Mouse (Mus musculus): ENCODE data around the gene Gm9821. TPM values are rescaled to one million over a fixed set of nuclear protein-coding genes. Genes with fewer than 3 reads are reported as not detected.

Gm9821 gene
- polyA plus RNA-seq, 1 experiment from 2014 or later = 0.37 TPM

- Histone ChIP-seq H3K36me3 (no peaks in the 10 kb centered on the region), H3K4me2 (replicated peaks) (no peak overlapping the region), H3K4me3 (no peak overlapping the region), H3K27me3 (peaks cover 37% of the 10 kb centered on the region), H3K9me3 (no peaks in the 10 kb centered on the region), H3K27ac (replicated peaks) (no peak overlapping the region), H3K4me1 (peaks cover 35% of the 10 kb centered on the region), H3K9ac (replicated peaks) (no peak overlapping the region)
- no peak for ATAC-seq (ENCODE audit: low FRiP score, low read depth)
- 44% methylated on average over 5 of the region's 5 CpGs for WGBS
These were observed 35.3 kb downstream of the Gm9821 start for GRCm38 (mm10) chr2:91980830-91981229.

- Histone ChIP-seq H3K4me3 (peak overlapping the region; percentile 18; the same call in 1 of the 2 replicates), H3K36me3 (no peaks in the 10 kb centered on the region), H3K9me3 (no peaks in the 10 kb centered on the region), H3K4me1 (peaks cover 23% of the 10 kb centered on the region), H3K9ac (replicated peaks) (no peak overlapping the region; the same call in 1 of the 2 replicates), H3K27me3 (peaks cover 21% of the 10 kb centered on the region), H3K4me2 (replicated peaks) (peak overlapping the region; percentile 41), H3K27ac (replicated peaks) (peak overlapping the region; percentile 31; the same call in 1 of the 2 replicates)
- peak; percentile 77 for ATAC-seq (ENCODE audit: low FRiP score, low read depth)
- WGBS = under 1% methylated on average over 8 of the region's 13 CpGs
These were observed 38.9 kb downstream of the Gm9821 start for GRCm38 (mm10) chr2:91984439-91984838.

DNA sequence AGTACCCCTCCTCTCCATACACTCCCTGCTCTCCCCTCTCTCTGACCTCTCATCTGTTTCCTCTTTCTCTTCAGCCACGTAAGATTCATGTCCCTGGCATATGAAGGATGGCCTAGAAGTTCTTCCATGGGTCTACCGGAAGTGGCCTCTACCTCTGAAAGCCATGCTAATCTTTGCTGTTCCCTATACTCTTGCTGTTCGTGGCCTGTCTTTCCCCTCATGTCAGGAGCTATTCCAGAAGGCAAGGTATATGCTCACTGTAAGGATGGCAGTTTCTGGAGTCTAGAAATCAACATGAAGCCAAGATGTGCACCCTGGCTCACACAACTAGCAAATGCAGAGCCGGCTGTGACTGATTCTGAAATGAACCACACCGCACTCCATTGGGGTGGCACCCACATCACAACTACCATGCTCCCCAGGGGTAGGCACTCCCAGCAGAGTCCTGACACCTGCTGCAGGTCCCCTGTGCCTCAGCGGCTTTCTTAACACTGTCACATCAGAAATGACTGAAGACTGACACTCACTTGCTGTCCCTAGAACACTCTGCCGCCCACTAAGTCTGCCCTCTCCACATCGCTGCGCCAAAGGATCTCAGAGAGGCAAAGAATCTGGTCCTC lies 39.5 kb downstream of the Gm9821 start:
- H3K27ac ChIP-seq (replicated peaks) = peak overlapping the region; percentile 31; the same call in 1 of the 2 replicates
- ATAC-seq (ENCODE audit: low FRiP score, low read depth) = no peak
- 39% methylated on average over 9 of the region's 9 CpGs for WGBS
- H3K9ac ChIP-seq (replicated peaks) = no peak overlapping the region; the same call in 1 of the 2 replicates
- H3K4me2 ChIP-seq (replicated peaks) = peak overlapping the region; percentile 41
- H3K9me3 ChIP-seq = no peaks in the 10 kb centered on the region
- H3K27me3 ChIP-seq = peaks cover 21% of the 10 kb centered on the region
- peaks cover 21% of the 10 kb centered on the region for H3K4me1 ChIP-seq
- H3K4me3 ChIP-seq = no peak overlapping the region
- H3K36me3 ChIP-seq = no peaks in the 10 kb centered on the region

GRCm38 (mm10) chr2:91986071-91986470 lies 40.6 kb downstream of the Gm9821 start:
- no peak overlapping the region for H3K27ac ChIP-seq (replicated peaks)
- H3K27me3 ChIP-seq = peaks cover 21% of the 10 kb centered on the region
- peaks cover 13% of the 10 kb centered on the region for H3K4me1 ChIP-seq
- WGBS = 6% methylated on average over 5 of the region's 5 CpGs
- ATAC-seq (ENCODE audit: low FRiP score, low read depth) = no peak
- no peaks in the 10 kb centered on the region for H3K36me3 ChIP-seq
- no peak overlapping the region for H3K9ac ChIP-seq (replicated peaks)
- H3K4me2 ChIP-seq (replicated peaks) = no peak overlapping the region
- no peaks in the 10 kb centered on the region for H3K9me3 ChIP-seq
- no peak overlapping the region for H3K4me3 ChIP-seq

DNA sequence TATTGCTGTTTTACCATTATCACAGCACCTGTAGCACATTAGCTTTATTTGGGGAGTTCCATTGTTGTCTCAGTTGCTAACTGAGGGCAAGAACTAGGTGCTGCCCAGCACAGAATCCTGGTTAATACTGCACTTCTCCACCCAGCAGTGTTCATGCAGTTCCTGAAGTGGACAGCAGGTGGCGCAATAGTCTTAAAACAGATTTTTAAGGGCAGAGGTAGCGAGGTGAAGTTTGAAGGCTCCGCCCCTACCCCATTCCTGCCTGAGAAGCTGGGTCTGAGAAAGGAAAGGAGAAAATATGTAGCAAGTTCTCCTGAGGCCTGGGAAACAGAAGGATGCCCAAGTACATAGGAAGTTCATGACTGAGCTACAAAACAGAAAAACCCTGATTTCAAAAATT lies 42.0 kb downstream of the Gm9821 start:
- H3K36me3 ChIP-seq = no peaks in the 10 kb centered on the region
- no peak overlapping the region for H3K4me3 ChIP-seq
- 4% methylated on average over 3 of the region's 3 CpGs for WGBS
- H3K4me1 ChIP-seq = peaks cover 13% of the 10 kb centered on the region
- no peaks in the 10 kb centered on the region for H3K9me3 ChIP-seq
- no peak overlapping the region for H3K27ac ChIP-seq (replicated peaks)
- no peak overlapping the region for H3K4me2 ChIP-seq (replicated peaks)
- no peak overlapping the region for H3K9ac ChIP-seq (replicated peaks)
- ATAC-seq (ENCODE audit: low FRiP score, low read depth) = no peak
- H3K27me3 ChIP-seq = peaks cover 21% of the 10 kb centered on the region

DNA sequence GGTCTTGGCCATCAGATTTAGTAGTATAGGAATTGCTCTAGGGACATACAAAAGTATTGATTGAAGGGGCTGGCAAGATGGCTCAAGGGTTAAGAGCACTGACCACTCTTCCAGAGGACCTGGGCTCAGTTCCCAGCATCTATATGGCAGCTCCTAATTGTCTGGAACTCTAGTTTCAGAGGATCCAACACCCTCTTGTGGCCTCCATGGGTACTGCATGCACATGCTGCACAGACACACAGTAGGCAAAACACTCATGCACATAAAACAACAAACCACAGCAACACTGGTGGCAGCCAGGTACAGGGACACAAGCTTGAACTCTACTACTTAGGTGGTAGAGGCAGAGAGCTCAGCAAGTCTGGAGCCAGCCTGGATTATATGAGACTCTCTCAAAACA lies 44.2 kb downstream of the Gm9821 start:
- Histone ChIP-seq H3K9ac (replicated peaks) (no peak overlapping the region), H3K27ac (replicated peaks) (no peak overlapping the region)
- ATAC-seq (ENCODE audit: low FRiP score, low read depth) = no peak

DNA sequence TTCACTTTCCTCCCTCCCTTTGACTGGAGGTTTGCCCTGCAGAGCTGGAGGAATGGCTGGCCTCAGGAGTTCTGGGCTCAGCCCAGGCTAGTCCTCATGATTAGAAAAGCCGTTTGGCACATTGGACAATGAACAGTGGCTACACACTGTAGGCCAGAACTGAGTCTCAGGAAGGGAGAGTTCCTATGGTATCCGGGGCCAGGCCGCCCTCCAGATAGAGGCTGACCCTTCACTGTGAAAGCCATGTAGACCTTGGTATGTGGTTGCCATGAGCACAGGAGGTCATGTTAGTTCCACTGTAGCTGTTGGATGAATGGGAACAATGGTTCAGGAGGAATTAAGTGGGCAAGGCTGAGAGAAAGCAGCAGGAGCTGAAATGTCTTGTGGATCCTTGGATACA lies 47.9 kb downstream of the Gm9821 start:
- Histone ChIP-seq H3K27ac (replicated peaks) (no peak overlapping the region), H3K4me2 (replicated peaks) (no peak overlapping the region), H3K27me3 (no peaks in the 10 kb centered on the region; the same call in 1 of the 2 replicates), H3K9ac (replicated peaks) (no peak overlapping the region), H3K4me3 (no peak overlapping the region), H3K9me3 (no peaks in the 10 kb centered on the region), H3K4me1 (no peaks in the 10 kb centered on the region), H3K36me3 (no peaks in the 10 kb centered on the region)
- no peak for ATAC-seq (ENCODE audit: low FRiP score, low read depth)
- WGBS = 64% methylated on average over 3 of the region's 3 CpGs

More for the DNA sequence above, 44.2 kb downstream of the Gm9821 start:
- no peaks in the 10 kb centered on the region for H3K36me3 ChIP-seq
- H3K4me2 ChIP-seq (replicated peaks) = no peak overlapping the region
- H3K27me3 ChIP-seq = peaks cover 15% of the 10 kb centered on the region
- no peaks in the 10 kb centered on the region for H3K9me3 ChIP-seq
- H3K4me3 ChIP-seq = no peak overlapping the region
- peaks cover 4% of the 10 kb centered on the region; the same call in 1 of the 2 replicates for H3K4me1 ChIP-seq

- Histone ChIP-seq H3K36me3 (no peaks in the 10 kb centered on the region), H3K27me3 (no peaks in the 10 kb centered on the region; the same call in 1 of the 2 replicates), H3K27ac (replicated peaks) (no peak overlapping the region), H3K9ac (replicated peaks) (no peak overlapping the region), H3K9me3 (no peaks in the 10 kb centered on the region), H3K4me1 (no peaks in the 10 kb centered on the region), H3K4me3 (no peak overlapping the region), H3K4me2 (replicated peaks) (no peak overlapping the region)
- ATAC-seq (ENCODE audit: low FRiP score, low read depth) = no peak
- 93% methylated on average over 5 of the region's 5 CpGs for WGBS
These were observed 50.5 kb downstream of the Gm9821 start for GRCm38 (mm10) chr2:91996006-91996405.

Small RNA genes lying within 50 kb of the gene (microRNA-seq; reads per million reads assigned to microRNA genes)
- not detected for gene Mir6999

Other genes with a start within 250 kb of the Gm9821 start
- 35.1 and 36.2 TPM in 2 replicates for gene Atg13, start 235.1 kb upstream of the Gm9821 start, polyA plus RNA-seq (2016; fragmentation: Nextera tagmentation; extraction: Ambion mirVana)
- 22.7 and 23.6 TPM in 2 replicates for gene Harbi1, start 234.9 kb upstream of the Gm9821 start, polyA plus RNA-seq (2016; fragmentation: Nextera tagmentation; extraction: Ambion mirVana)
- gene Ambra1, start 215.6 kb upstream of the Gm9821 start, polyA plus RNA-seq (2016; fragmentation: Nextera tagmentation; extraction: Ambion mirVana) = 26.8 and 27.0 TPM in 2 replicates
- 0.31 and 0.56 TPM in 2 replicates for gene Chrm4, start 18.5 kb upstream of the Gm9821 start, polyA plus RNA-seq (2016; fragmentation: Nextera tagmentation; extraction: Ambion mirVana)
- 672 and 763 TPM in 2 replicates for gene Mdk, start 13.4 kb upstream of the Gm9821 start, polyA plus RNA-seq (2016; fragmentation: Nextera tagmentation; extraction: Ambion mirVana)
- 24.5 and 26.1 TPM in 2 replicates for gene Dgkz, start 30.2 kb downstream of the Gm9821 start, polyA plus RNA-seq (2016; fragmentation: Nextera tagmentation; extraction: Ambion mirVana)
- 2.5 TPM in 2 replicates for gene Creb3l1, start 78.8 kb downstream of the Gm9821 start, polyA plus RNA-seq (2016; fragmentation: Nextera tagmentation; extraction: Ambion mirVana)
- 45.6 and 46.8 TPM in 2 replicates for gene Phf21a, start 147.4 kb downstream of the Gm9821 start, polyA plus RNA-seq (2016; fragmentation: Nextera tagmentation; extraction: Ambion mirVana)

Data from midbrain, embryonic 12.5 days (tissue).